Mouse (Mus musculus) lung, adult 2 months (tissue): ENCODE measurements around the gene Atg4b. TPM values are rescaled to one million over a fixed set of nuclear protein-coding genes. Genes with fewer than 3 reads are reported as not detected.

Experiments
- DNase-seq: peaks from one replicate; pipeline ENCODE4 v3.0.0; 2022
- H3K4me1 ChIP-seq: fragments of 200-500 bp; 2 replicates; pipeline ENCODE4 v1.6.1; 2011; ENCODE audit warnings: low read length; ENCODE audit not compliant: control insufficient read depth, insufficient read depth
- H3K4me3 ChIP-seq: fragments of 200-500 bp; replicated peaks from 2 replicates; pipeline ENCODE3; 2011; ENCODE audit warnings: low read depth, mild to moderate bottlenecking, control low read depth, low read length; ENCODE audit errors: extremely low read depth
- CTCF ChIP-seq: fragments of 200-500 bp; IDR thresholded peaks from 2 replicates; pipeline ENCODE4 v1.5.1; 2011; ENCODE audit warnings: mild to moderate bottlenecking, low read length, control low read depth; ENCODE audit not compliant: insufficient read depth
- POLR2A ChIP-seq: fragments of 200-500 bp; IDR thresholded peaks from 2 replicates; pipeline ENCODE4 v1.6.1; 2011; ENCODE audit warnings: low read depth, mild to moderate bottlenecking, control low read depth, low read length, borderline replicate concordance; ENCODE audit errors: extremely low read depth
- WGBS: fragments of 180-500 bp; shearing (Covaris S2); methylation state at CpG from one replicate; pipeline ENCODE4 v1.1.7; 2018; 5-methylcytosine and 5-hydroxymethylcytosine counted together
- polyA plus RNA-seq: library from polyadenylated mRNA; depleted of rRNA; stranded (reverse); fragments of >200 nt; gene quantifications from 2 replicates; pipeline ENCODE4 v1.2.3, GENCODE M21; 2012

Atg4b gene
- polyA plus RNA-seq, 1 experiment, result 50.6 TPM

DNA sequence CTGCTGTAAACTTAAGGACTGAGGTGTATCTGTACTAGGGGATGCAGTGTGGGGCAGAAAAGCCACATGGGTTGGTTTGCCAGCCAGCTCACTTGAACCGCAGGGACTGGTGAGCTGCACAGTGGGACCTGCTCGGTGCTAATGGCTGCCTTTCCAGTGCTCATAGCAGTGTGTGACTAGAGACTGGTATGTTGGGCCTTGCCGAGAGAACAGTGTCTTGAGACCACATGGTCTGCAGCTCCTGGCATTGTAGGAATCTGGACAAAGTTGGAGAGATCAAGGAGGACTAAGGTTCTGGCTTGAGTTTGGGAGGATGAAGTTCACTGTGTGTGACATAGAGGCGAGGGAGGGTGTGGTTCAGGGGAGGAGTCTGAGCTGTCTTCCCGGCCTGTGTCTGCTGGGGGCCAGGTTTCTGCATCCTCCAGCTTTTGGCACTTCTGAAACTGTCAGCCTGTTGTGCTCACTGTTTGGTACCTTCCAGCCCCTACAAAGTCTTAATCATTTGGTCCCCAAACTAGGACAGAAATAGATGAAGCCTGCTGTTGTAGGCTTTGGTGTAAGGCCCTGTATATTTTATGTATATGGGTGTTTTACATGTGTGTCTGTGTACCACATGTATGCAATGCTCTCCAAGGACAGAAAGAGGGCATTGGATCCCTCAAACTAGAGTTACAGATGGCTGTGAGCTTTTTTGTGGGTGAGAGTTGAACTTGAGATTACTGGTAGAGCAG lies 54.1 kb downstream of the Atg4b start:
- 72% methylated on average over 5 of the region's 5 CpGs for WGBS
- H3K4me1 ChIP-seq, result peaks cover 7% of the 10 kb centered on the region; the same call in 1 of the 2 replicates
- no peak for DNase-seq
- no peak for TF ChIP-seq CTCF
- TF ChIP-seq POLR2A, result no peak
- no peak overlapping the region for H3K4me3 ChIP-seq

- WGBS, result 81% methylated on average over 4 of the region's 4 CpGs
- Histone ChIP-seq H3K4me1 (peaks cover 5% of the 10 kb centered on the region; the same call in 1 of the 2 replicates), H3K4me3 (no peak overlapping the region)
- no peak for DNase-seq
- TF ChIP-seq CTCF, result no peak
Measured at GRCm38 (mm10) chr1:93808871-93809270, 57.6 kb downstream of the Atg4b start.

GRCm38 (mm10) chr1:93810011-93810410 lies 58.7 kb downstream of the Atg4b start:
- DNase-seq, result no peak
- H3K4me3 ChIP-seq, result no peak overlapping the region
- 94% methylated on average over 3 of the region's 3 CpGs for WGBS
- H3K4me1 ChIP-seq, result 0 out of 2 replicates have a peak, but pooled peaks cover 3% of the 10 kb centered on the region
- TF ChIP-seq CTCF (no peak), POLR2A (no peak)

DNA sequence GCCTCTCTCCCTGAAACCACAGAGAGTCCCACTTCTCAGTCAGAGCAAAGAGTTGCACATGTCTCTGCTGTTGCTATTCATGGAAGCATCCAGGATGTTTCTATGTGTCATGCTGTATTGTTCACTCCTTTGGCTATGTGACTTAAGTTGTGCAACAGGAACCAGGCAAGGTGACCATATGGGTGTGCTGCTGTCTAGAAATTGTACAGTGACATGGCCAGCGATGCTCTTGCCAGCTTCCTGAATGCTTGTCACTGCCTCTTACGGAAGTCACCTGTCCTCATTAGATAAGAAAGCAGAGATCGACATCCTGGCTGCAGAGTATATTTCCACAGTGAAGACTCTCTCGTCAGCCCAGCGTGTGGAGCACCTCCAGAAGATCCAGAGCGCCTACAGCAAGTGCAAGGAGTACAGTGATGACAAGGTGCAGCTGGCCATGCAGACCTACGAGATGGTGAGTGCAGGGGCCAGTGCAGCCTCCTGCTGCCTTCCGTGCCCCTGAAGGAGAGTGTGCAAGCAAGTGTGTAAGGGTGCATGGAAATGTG lies 60.3 kb downstream of the Atg4b start:
- TF ChIP-seq POLR2A (no peak), CTCF (no peak)
- no peaks in the 10 kb centered on the region for H3K4me1 ChIP-seq
- H3K4me3 ChIP-seq, result no peak overlapping the region
- 89% methylated on average over 8 of the region's 8 CpGs for WGBS
- no peak for DNase-seq

GRCm38 (mm10) chr1:93817823-93818532 lies 66.7 kb downstream of the Atg4b start:
- no peak for DNase-seq
- Histone ChIP-seq H3K4me1 (no peaks in the 10 kb centered on the region), H3K4me3 (no peak overlapping the region)
- TF ChIP-seq CTCF (no peak), POLR2A (no peak)
- 89% methylated on average over 8 of the region's 8 CpGs for WGBS

DNA sequence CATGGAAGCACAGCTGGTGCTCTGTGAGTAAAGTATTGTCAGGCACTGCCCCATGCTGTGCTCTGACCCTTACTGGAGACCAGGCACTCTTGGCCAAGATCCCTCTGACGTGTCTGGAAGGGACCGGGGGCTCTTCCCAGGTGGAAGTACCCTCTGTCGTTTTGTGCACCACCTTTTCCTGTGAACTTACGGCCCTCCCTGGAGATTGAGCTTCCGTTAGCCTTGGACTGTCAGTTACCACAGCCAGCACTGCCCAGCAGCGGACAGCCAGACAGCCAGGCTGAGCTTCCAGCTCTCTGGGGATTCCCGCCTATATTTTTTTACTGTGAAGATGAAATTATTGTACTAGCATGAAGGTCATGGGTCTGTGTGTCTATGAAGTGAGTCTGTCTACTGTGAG lies 67.4 kb downstream of the Atg4b start:
- 81% methylated on average over 7 of the region's 7 CpGs for WGBS
- no peak overlapping the region for H3K4me3 ChIP-seq
- TF ChIP-seq POLR2A (no peak), CTCF (no peak)
- DNase-seq, result no peak
- H3K4me1 ChIP-seq, result no peaks in the 10 kb centered on the region

GRCm38 (mm10) chr1:93823796-93824495 lies 72.6 kb downstream of the Atg4b start:
- H3K4me1 ChIP-seq, result peaks cover 2% of the 10 kb centered on the region; the same call in 1 of the 2 replicates
- 58% methylated on average over 3 of the region's 3 CpGs for WGBS
- no peak overlapping the region for H3K4me3 ChIP-seq
- no peak for TF ChIP-seq POLR2A
- no peak for TF ChIP-seq CTCF
- no peak for DNase-seq

GRCm38 (mm10) chr1:93824609-93825008 lies 73.3 kb downstream of the Atg4b start, which contains the start of gene D2hgdh:
Gene D2hgdh (plus strand): TSS chr1:93824909.
- TF ChIP-seq POLR2A (no peak), CTCF (no peak)
- H3K4me1 ChIP-seq, result peaks cover 2% of the 10 kb centered on the region; the same call in 1 of the 2 replicates
- no peak for DNase-seq
- WGBS, result 10% methylated on average over 10 of the region's 10 CpGs
- H3K4me3 ChIP-seq, result peak within 1 kb of the TSS; percentile 75

DNA sequence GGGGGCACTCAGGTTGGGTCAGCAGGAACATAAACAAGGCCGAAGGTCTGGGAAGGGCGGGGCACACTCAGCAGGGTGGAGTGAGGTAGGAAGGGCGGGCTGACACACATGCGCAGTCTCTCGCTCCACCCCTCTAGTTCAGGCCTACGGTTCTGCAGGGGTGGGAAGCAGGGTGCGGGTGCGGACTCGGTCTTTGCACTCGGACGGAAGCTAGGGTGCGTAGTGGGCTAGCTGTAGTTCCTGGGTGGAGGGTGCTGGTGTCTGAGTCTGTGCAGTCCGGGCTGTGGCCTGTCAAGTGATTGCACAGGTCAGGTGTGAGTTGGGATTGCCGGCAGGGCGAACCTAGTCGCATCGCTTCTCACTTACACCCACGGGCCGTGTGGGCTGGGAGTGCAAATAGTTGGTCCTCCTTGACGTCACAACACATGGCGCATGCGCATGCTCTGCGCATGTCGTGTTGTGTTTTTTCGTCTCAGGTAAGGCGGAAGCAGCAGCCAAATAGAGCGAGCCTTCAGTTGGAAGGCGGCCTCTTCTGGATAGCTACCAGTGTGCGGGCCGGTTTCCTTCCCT lies 73.9 kb downstream of the Atg4b start:
- peak; percentile 94 for DNase-seq
- peak; percentile 0; the same call in 1 of the 2 replicates for TF ChIP-seq CTCF
- peak; percentile 90 for TF ChIP-seq POLR2A
- WGBS, result 1% methylated on average over 30 of the region's 30 CpGs
- Histone ChIP-seq H3K4me1 (peaks cover 2% of the 10 kb centered on the region; the same call in 1 of the 2 replicates), H3K4me3 (peak overlapping the region; percentile 75)
